Mouse (Mus musculus) stomach, postnatal 0 days (tissue): ENCODE data around the gene Lrrc61. TPM values are rescaled to one million over a fixed set of nuclear protein-coding genes. Genes with fewer than 3 reads are reported as not detected.
A peak's percentile ranks its signal among the peaks of the same experiment; 100 is the strongest.

Experiments
- ATAC-seq: fragments of 200-750 bp; cut with Nextera tagmentation; 2 replicates; pipeline ENCODE4 v1.8.0; 2017; ENCODE audit not compliant: low FRiP score, low TSS enrichment
- DNase-seq: peaks from one replicate; pipeline ENCODE4 v3.0.0-alpha.2; 2016; ENCODE audit warnings: low spot score
- H3K27ac ChIP-seq: fragments of 300-500 bp; sonication (generic); replicated peaks from 2 replicates; pipeline ENCODE4 v1.5.1; 2014; ENCODE audit warnings: mild to moderate bottlenecking, control low read depth
- H3K27me3 ChIP-seq: fragments of 300-500 bp; sonication (generic); 2 replicates; pipeline ENCODE4 v1.6.1; 2014; ENCODE audit warnings: low read length; ENCODE audit not compliant: control insufficient read depth, insufficient read depth
- H3K36me3 ChIP-seq: fragments of 300-500 bp; sonication (generic); 2 replicates; pipeline ENCODE4 v1.6.1; 2014; ENCODE audit warnings: low read length, mixed read lengths; ENCODE audit not compliant: control insufficient read depth, insufficient read depth
- H3K4me1 ChIP-seq: fragments of 300-500 bp; sonication (generic); replicated peaks from 2 replicates; pipeline ENCODE4 v1.6.1; 2014; ENCODE audit warnings: antibody characterized with exemption; ENCODE audit not compliant: control insufficient read depth, insufficient read depth
- H3K4me2 ChIP-seq: fragments of 300-500 bp; sonication (generic); replicated peaks from 2 replicates; pipeline ENCODE4 v1.6.1; 2014; ENCODE audit warnings: low read depth, mild to moderate bottlenecking, control low read depth, moderate library complexity
- H3K4me3 ChIP-seq: fragments of 300-500 bp; sonication (generic); 2 replicates; pipeline ENCODE4 v1.5.1; 2014; ENCODE audit warnings: low read depth, low read length, control low read depth
- H3K9ac ChIP-seq: fragments of 300-500 bp; sonication (generic); 2 replicates; pipeline ENCODE4 v1.6.1; 2014; ENCODE audit warnings: mild to moderate bottlenecking, low read length, control low read depth, mixed read lengths
- H3K9me3 ChIP-seq: fragments of 300-500 bp; sonication (generic); 2 replicates; pipeline ENCODE4 v1.6.1; 2016; ENCODE audit warnings: low read length; ENCODE audit not compliant: control insufficient read depth
- CTCF ChIP-seq: IDR thresholded peaks from 2 replicates; pipeline ENCODE4 v1.5.1; 2016; ENCODE audit warnings: antibody characterized with exemption, low read depth, mild to moderate bottlenecking, moderate library complexity
- EP300 ChIP-seq: optimal IDR thresholded peaks from 2 replicates; pipeline ENCODE3; 2016; ENCODE audit warnings: antibody characterized with exemption
- WGBS: fragments of 180-500 bp; shearing (Covaris S2); extraction: QIAGEN DNeasy Blood & Tissue Kit; methylation state at CpG from one replicate; pipeline ENCODE4 v1.1.7; 2014; 5-methylcytosine and 5-hydroxymethylcytosine counted together
- polyA plus RNA-seq: library from polyadenylated mRNA; unstranded; fragments of >200 nt; fragmentation: Nextera tagmentation; extraction: Ambion mirVana; gene quantifications from 2 replicates; pipeline ENCODE4 v1.2.1, GENCODE M21; 2015

The Lrrc61 gene
- polyA plus RNA-seq, 1 experiment from 2014 or later: 3.9 TPM

DNA sequence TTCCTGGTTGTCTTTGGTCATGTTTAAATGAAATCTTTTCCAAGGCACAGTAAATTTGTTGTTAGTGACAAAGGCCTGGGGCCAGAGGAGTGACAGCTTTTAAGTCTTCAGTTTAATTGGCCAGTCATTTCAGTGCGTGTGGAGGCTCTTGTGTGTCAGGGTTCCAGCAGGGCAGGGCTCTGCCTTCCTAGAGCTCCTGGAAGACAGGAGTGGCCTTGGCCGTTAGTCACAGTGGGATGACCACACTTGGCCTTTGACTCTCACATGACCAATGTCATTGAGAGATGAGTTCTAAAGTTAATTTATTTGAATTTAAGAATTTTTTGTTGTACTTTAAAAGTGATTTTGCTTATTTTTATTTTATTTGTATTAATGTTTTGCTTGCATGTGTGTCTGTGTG lies 53.5 kb downstream of the Lrrc61 start:
- Histone ChIP-seq H3K36me3 (no peaks in the 10 kb centered on the region), H3K4me1 (no peaks in the 10 kb centered on the region), H3K27ac (no peak overlapping the region), H3K27me3 (no peaks in the 10 kb centered on the region), H3K4me3 (no peak overlapping the region), H3K9me3 (no peaks in the 10 kb centered on the region), H3K4me2 (no peak overlapping the region), H3K9ac (no peak overlapping the region)
- WGBS: 87% methylated on average over 2 of the region's 2 CpGs
- TF ChIP-seq CTCF (no peak), EP300 (no peak)
- ATAC-seq (no peak), DNase-seq (no peak)

DNA sequence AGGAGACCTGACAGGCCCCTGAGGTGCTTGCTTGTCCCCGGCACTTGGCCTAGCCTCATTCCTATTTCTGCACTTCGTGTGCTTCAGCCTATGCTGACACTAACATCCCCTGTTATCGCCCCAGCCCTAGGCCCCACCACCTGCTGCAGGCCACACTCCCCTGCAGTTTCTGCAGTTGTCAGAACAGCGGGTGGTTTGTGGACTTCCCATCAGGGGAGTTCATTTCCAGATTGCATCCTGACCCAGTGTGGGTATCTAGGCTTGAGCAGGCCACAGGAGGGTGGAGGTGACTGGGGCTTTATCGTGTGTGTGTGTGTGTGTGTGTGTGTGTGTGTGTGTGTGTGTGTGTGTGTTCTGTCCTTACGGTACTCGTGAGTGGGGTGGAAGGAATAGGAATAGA lies 54.9 kb downstream of the Lrrc61 start:
- Histone ChIP-seq H3K27ac (no peak overlapping the region), H3K9ac (no peak overlapping the region), H3K9me3 (no peaks in the 10 kb centered on the region), H3K36me3 (0 out of 2 replicates have a peak, but pooled peaks cover 2% of the 10 kb centered on the region), H3K27me3 (no peaks in the 10 kb centered on the region), H3K4me3 (no peak overlapping the region), H3K4me2 (no peak overlapping the region), H3K4me1 (no peaks in the 10 kb centered on the region)
- TF ChIP-seq CTCF (no peak), EP300 (no peak)
- DNase-seq (no peak), ATAC-seq (no peak)
- WGBS: 68% methylated on average over 7 of the region's 7 CpGs

DNA sequence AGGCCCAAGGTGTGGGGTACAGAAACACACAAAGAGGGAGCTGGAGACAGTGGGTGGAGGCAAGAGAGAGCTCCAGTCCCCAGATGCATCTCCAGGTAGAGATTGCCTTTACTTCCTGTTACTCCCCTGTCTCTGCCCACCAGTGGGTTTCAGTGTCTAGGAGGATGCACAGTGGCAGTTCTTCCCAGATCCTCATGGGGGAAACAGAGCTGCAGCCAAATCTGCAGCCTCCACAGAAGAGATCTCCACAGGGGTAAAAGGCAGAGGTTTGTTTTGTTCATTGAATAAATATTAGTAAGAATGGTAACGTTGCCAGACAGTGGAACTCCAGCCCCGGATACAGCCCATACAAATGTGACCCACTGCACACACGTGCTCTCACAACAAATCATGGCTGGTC lies 56.1 kb downstream of the Lrrc61 start:
- Histone ChIP-seq H3K27me3 (no peaks in the 10 kb centered on the region), H3K4me1 (no peaks in the 10 kb centered on the region), H3K36me3 (0 out of 2 replicates have a peak, but pooled peaks cover 2% of the 10 kb centered on the region), H3K9ac (no peak overlapping the region), H3K4me3 (no peak overlapping the region), H3K9me3 (no peaks in the 10 kb centered on the region), H3K4me2 (no peak overlapping the region), H3K27ac (no peak overlapping the region)
- DNase-seq: no peak
- TF ChIP-seq EP300 (no peak), CTCF (peak; percentile 58)
- no peak; the same call in 1 of the 2 replicates for ATAC-seq
- 18% methylated on average over 3 of the region's 3 CpGs for WGBS

DNA sequence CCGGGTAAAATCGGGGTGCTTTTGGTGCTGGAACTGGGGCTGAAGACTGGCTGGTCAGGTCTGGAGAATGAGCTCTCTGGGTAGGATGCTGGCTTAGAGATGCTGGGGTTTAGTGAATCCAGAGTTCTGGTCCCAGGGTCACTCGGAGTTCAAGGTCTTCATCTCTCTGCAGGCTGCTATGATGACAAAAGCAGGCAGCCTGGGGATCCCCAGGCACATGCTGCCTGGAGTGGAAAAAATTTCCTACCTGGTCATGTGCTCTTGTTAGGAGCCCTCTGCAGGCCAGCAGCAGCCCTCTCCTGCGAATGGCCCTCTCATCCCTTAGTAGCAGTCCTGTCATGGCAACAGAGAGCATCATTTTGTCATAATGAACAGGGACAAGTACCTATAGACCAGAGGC lies 58.9 kb downstream of the Lrrc61 start:
- no peak for TF ChIP-seq CTCF
- no peak for TF ChIP-seq EP300
- WGBS: 95% methylated on average over 4 of the region's 4 CpGs
- Histone ChIP-seq H3K4me3 (no peak overlapping the region), H3K9me3 (no peaks in the 10 kb centered on the region), H3K27me3 (no peaks in the 10 kb centered on the region), H3K4me1 (no peaks in the 10 kb centered on the region), H3K4me2 (no peak overlapping the region), H3K9ac (no peak overlapping the region), H3K27ac (no peak overlapping the region), H3K36me3 (0 out of 2 replicates have a peak, but pooled peaks cover 2% of the 10 kb centered on the region)
- no peak for DNase-seq
- no peak for ATAC-seq

DNA sequence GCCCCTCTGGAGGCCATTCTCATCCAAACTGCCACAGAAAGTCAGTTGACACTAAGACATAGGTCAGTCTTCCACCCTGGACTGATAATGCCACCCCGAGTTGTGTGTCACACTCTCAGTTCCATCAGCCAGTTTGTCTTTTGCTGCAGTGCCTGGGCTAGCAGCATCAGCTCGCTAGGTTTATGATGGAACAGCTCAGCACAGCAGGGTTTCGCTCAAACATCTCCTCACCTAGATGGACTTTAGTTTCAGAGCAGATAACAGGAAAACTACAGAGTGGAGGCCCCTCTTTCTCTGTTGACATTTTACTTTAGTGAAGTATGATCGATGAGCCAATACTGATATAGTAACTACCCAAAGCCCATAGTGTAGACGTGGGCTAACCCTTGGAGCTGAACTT lies 60.2 kb downstream of the Lrrc61 start:
- peaks cover 8% of the 10 kb centered on the region for H3K36me3 ChIP-seq
- TF ChIP-seq CTCF: no peak
- no peak for TF ChIP-seq EP300
- ATAC-seq (no peak), DNase-seq (no peak)
- 92% methylated on average over 5 of the region's 5 CpGs for WGBS
- H3K9me3 ChIP-seq: no peaks in the 10 kb centered on the region
- H3K4me2 ChIP-seq: no peak overlapping the region
- H3K9ac ChIP-seq: no peak overlapping the region
- H3K27me3 ChIP-seq: no peaks in the 10 kb centered on the region
- H3K27ac ChIP-seq: no peak overlapping the region
- no peak overlapping the region for H3K4me3 ChIP-seq
- no peaks in the 10 kb centered on the region for H3K4me1 ChIP-seq

DNA sequence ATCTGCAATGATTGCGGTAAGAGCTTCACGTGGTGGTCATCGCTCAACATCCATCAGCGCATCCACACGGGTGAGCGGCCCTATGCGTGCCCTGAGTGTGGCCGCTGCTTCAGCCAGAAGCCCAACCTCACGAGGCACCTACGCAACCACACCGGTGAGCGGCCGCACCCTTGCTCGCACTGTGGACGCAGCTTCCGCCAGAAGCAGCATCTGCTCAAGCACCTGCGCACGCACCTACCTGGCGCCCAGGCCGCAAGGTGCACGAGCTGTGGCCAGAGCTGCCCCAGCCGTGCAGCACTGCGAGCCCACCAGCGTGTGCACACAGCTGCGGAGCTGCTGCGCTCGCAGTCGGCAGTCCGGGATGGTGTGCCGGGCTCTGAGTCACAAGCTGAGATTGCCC lies 65.4 kb downstream of the Lrrc61 start:
- ATAC-seq (no peak), DNase-seq (no peak)
- Histone ChIP-seq H3K4me3 (no peak overlapping the region), H3K27ac (no peak overlapping the region), H3K27me3 (no peaks in the 10 kb centered on the region), H3K4me1 (no peaks in the 10 kb centered on the region), H3K4me2 (no peak overlapping the region), H3K36me3 (peaks cover 17% of the 10 kb centered on the region), H3K9ac (no peak overlapping the region), H3K9me3 (no peaks in the 10 kb centered on the region)
- WGBS: 95% methylated on average over 30 of the region's 30 CpGs
- no peak for TF ChIP-seq CTCF
- no peak for TF ChIP-seq EP300

Other genes with a start within 250 kb of the Lrrc61 start
- 5.4 and 7.8 TPM in 2 replicates for gene Krba1, start 159.2 kb upstream of the Lrrc61 start, polyA plus RNA-seq
- 24.2 and 29.5 TPM in 2 replicates for gene Zfp467, start 109.0 kb upstream of the Lrrc61 start, polyA plus RNA-seq
- gene Sspo, start 106.6 kb upstream of the Lrrc61 start, polyA plus RNA-seq: 0.04 and 0.07 TPM in 2 replicates
- gene Atp6v0e2, start 17.2 kb upstream of the Lrrc61 start, polyA plus RNA-seq: 22.1 and 23.0 TPM in 2 replicates
- gene Rarres2, start 18.0 kb downstream of the Lrrc61 start, polyA plus RNA-seq: 273 and 283 TPM in 2 replicates
- gene Gm45021, start 34.8 kb downstream of the Lrrc61 start, polyA plus RNA-seq: not detected in 2 replicates
- 11.6 and 12.9 TPM in 2 replicates for gene Repin1, start 39.1 kb downstream of the Lrrc61 start, polyA plus RNA-seq
- gene Gm44965, start 39.1 kb downstream of the Lrrc61 start, polyA plus RNA-seq: not detected in 2 replicates
- 2.2 and 2.8 TPM in 2 replicates for gene Zfp775, start 47.3 kb downstream of the Lrrc61 start, polyA plus RNA-seq
- 0.76 TPM in 2 replicates for gene AI854703, start 72.0 kb downstream of the Lrrc61 start, polyA plus RNA-seq
- 0.74 and 0.93 TPM in 2 replicates for gene Gimap8, start 92.4 kb downstream of the Lrrc61 start, polyA plus RNA-seq
- gene Gimap9, start 121.3 kb downstream of the Lrrc61 start, polyA plus RNA-seq: 3.2 and 3.5 TPM in 2 replicates
- gene Gimap4, start 129.8 kb downstream of the Lrrc61 start, polyA plus RNA-seq: 8.0 and 8.5 TPM in 2 replicates
- gene Gimap6, start 153.4 kb downstream of the Lrrc61 start, polyA plus RNA-seq: 11.3 and 13.0 TPM in 2 replicates
- 0.59 TPM in 1 of 2 replicates, not detected in the other for gene Gm28053, start 163.8 kb downstream of the Lrrc61 start, polyA plus RNA-seq
- gene Gimap7, start 163.8 kb downstream of the Lrrc61 start, polyA plus RNA-seq: not detected in 2 replicates
- gene Gimap1, start 184.3 kb downstream of the Lrrc61 start, polyA plus RNA-seq: 7.2 and 7.8 TPM in 2 replicates
- gene Gimap5, start 191.4 kb downstream of the Lrrc61 start, polyA plus RNA-seq: 5.4 and 6.1 TPM in 2 replicates
- 0.07 and 0.10 TPM in 2 replicates for gene Gimap3, start 216.1 kb downstream of the Lrrc61 start, polyA plus RNA-seq